Mouse (Mus musculus): ENCODE measurements around the gene Abhd16b.
"Not testable (repeated sequence)": the region's sequence is repeated elsewhere in the genome, so short reads cannot be mapped to it uniquely, and the experiment has no call there.

The Abhd16b gene

DNA sequence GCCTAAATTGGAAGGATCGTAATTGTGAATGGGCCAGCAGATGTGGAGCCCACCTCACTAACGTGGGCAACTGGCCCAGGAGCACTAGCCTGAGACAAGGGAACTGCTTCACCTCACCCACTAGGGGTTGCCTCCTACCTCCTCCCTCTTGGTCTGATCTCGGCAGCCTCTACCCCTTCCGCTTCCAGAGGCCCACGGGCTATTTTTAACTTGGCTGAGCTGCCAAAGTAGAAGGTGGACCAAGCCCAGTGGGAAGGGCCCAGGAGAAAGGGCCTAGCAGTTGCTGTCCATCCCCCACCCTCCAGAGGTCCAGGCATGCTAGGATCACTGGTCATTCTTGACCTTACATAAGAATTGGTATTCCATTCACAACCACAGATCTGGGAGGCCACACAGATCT lies 21.8 kb upstream of the Abhd16b start:
- Histone ChIP-seq H3K27me3 (ENCODE audit: control insufficient read depth, insufficient read depth, low read length, poor library complexity, severe bottlenecking) (no peaks in the 10 kb centered on the region), H3K36me3 (ENCODE audit: control insufficient read depth, insufficient read depth, low read length, poor library complexity, severe bottlenecking) (no peaks in the 10 kb centered on the region)
- DNase-seq (ENCODE audit: low read depth, low spot score), result no peak

DNA sequence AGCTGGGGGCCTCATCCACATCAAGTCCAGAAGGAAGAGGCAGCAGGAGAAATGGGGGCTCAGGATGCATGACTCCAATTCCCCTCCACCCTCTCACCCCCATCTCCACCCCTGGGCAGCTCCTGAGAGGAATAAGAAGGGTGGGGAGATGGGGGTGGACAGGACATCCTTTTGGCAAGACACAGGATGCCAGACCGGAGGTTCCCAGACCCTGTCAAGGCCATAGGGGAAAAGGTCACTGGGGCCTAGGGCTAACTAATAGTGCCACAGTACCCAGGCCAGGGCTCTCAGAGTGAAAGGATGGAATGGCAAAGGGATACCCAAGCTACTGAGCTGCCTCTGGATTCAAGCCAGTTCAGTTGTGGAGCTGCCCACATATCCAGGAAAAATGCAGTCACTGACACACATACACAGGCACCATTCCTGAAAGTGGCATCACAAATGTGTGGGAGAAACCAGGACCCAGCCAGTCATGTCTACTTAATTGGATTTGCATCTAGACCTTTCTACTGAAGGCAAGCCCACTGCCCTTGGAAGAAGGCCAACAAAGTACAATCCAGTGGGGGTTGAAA lies 20.7 kb upstream of the Abhd16b start:
- H3K36me3 ChIP-seq (ENCODE audit: control insufficient read depth, insufficient read depth, low read length, poor library complexity, severe bottlenecking), result no peaks in the 10 kb centered on the region

DNA sequence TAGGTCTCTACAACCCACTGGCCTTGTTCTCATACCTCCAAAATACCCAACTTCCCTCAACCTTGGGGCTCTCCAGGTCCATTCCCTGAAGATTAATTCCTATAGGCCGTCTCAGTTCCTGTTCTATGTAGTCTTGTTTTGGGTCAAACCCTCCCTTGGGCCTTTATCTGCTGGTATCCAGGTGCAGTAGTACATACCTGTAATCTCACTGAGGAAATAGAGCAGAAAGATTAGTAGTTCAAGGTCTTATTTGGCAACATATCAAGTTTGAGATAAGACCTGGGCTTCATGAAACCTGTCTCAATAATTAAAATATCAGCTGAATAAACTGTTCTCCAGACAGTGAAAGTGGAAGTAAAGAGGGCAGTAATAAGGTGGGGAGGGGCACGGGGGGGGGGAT lies 9.9 kb upstream of the Abhd16b start:
- no peak for DNase-seq (ENCODE audit: low read depth, low spot score)
- Histone ChIP-seq H3K36me3 (ENCODE audit: control insufficient read depth, insufficient read depth, low read length, poor library complexity, severe bottlenecking) (no peaks in the 10 kb centered on the region), H3K27me3 (ENCODE audit: control insufficient read depth, insufficient read depth, low read length, poor library complexity, severe bottlenecking) (no peaks in the 10 kb centered on the region)

More for the DNA sequence above, 20.7 kb upstream of the Abhd16b start:
- no peaks in the 10 kb centered on the region for H3K27me3 ChIP-seq (ENCODE audit: control insufficient read depth, insufficient read depth, low read length, poor library complexity, severe bottlenecking)
- DNase-seq (ENCODE audit: low read depth, low spot score), result no peak

DNA sequence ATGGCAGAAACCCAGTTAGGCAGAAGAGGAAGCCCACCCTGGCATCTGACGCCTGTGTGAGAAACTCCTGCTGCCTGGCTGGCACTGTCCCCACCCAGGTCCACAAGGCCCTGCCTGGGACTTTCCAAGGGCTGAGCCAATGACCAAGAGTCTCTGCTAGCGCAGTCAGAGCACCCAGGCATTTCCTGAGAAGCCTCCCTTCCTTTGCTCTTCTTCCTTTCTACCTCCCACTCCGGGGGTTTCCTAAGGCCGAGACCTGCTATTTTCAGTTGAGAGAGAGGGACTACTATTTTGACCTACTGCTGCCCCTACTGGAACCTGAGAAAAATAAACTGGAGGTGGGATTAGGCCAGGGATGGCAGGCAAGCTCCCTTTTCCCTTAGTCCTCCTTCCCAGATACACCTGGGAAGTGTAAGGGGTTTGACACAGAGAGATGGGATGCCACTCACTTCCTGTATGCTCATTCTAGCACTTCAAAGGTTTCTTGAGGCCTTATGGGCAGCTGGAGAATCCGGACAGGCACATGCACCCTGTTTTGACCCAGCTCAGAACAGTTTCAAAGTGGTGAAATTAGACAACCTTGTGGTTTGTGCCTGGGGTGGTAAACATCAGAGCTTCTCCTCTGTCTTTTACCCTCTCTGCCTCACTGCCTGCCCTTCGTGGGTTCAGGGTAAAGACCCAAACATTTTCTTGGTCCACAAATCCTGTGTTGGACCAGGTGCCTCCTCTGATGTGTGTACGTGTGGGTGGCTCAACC lies 9.3 kb upstream of the Abhd16b start:
- no peaks in the 10 kb centered on the region for H3K36me3 ChIP-seq (ENCODE audit: control insufficient read depth, insufficient read depth, low read length, poor library complexity, severe bottlenecking)
- DNase-seq (ENCODE audit: low read depth, low spot score), result peak; percentile 81
- no peaks in the 10 kb centered on the region for H3K27me3 ChIP-seq (ENCODE audit: control insufficient read depth, insufficient read depth, low read length, poor library complexity, severe bottlenecking)

DNA sequence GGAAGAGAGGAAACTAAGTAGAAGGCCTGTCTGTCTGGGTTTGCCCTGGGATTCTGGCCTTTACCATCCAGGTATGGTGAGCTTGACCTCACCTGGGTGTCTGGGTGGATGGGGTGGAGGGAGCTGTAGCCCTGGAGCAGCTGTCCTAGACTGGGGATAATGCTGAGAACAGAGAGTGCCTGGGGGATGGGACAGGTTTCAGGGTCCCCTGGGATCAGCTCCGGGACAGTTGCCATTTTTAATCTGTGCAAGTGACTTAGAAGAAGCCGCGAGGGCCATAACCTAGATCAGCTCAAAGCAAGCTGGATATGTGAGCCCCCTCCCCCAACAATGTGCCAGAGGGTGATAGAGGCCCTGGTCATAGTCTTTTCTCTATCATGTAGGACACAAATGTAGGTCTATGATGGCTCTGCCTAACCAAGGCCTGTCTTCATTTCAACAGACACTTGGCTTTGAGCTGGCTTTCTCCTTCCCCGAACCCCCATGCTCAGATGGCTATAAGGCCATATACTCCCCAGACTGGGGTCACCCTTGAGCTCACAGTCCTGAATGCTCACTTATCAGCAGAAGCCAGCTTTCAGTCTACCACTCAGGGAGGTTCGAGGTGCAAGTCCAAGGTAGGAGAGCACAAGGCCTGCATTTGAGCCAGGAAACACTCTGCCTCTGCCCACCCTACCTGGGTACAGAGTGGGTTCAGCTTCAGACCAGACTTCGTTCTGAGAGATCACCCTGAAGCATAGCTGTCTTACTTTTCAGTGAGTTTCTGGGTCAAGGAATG lies 8.4 kb upstream of the Abhd16b start:
- DNase-seq (ENCODE audit: low read depth, low spot score), result no peak
- no peaks in the 10 kb centered on the region for H3K36me3 ChIP-seq (ENCODE audit: control insufficient read depth, insufficient read depth, low read length, poor library complexity, severe bottlenecking)
- no peaks in the 10 kb centered on the region for H3K27me3 ChIP-seq (ENCODE audit: control insufficient read depth, insufficient read depth, low read length, poor library complexity, severe bottlenecking)

DNA sequence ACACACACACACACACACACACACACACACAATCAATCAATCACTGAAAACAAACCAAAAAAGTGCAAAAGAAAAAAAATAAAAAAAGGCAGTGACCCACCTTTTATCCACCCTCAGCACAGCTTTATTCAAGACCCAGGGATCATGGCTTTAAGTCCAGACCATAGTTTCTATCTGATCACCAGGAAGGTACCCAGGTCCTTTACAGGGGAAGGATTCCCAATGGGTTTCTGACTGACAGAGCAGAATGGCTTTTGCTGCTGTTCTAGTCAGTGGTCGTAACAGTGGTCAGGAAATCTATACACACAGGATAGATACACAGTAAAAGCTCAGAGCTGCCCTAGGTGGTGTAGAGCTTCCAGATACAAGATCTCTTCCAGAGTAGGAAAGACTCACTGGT lies 7.3 kb upstream of the Abhd16b start:
- DNase-seq (ENCODE audit: low read depth, low spot score), result no peak
- Histone ChIP-seq H3K36me3 (ENCODE audit: control insufficient read depth, insufficient read depth, low read length, poor library complexity, severe bottlenecking) (no peaks in the 10 kb centered on the region), H3K27me3 (ENCODE audit: control insufficient read depth, insufficient read depth, low read length, poor library complexity, severe bottlenecking) (no peaks in the 10 kb centered on the region)

DNA sequence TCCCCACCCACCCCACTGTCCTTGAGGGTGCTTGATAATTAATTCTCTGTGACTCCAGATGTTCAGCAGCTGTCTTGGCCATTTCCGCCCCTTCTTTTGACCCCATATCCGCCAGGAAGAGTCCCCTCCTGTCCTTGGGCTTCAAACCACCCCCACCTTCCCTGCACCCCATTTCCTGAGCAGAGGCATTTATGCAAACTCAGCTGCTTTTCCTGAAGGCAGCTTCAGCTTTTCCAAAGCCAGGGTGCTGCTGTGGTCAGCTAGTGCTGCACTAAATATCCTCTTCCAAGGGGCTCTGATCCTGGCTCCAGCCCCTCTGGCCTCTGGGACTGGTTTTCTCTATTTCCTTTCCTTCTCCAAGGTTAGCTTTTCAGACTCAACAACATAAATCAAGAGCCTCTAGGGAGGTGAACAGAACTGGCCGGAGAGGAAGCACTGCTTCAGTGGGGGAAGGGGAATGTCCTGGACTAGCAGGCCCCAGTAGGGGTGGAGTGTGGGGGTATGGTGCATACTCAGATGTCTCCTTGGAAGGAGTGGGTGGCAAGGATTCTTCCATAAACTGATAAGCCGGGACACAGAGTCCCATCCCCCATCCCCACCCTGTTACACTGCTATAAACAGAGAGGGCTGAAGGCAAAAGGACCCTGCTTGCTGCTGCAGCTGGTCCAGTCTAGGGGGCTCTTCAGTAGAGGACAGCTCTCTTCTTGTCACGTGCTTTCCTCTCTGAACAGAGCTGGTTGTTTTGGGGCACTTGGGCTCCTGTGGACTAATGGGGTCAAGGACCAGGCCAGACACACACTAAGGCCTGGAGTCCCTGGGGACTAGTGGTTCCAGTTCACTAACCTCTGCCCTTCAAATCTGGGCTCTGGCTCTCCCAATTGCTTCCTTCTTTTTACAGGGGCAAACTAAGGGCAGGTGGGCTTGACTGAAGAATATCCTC lies 5.4 kb upstream of the Abhd16b start:
- Histone ChIP-seq H3K27me3 (ENCODE audit: control insufficient read depth, insufficient read depth, low read length, poor library complexity, severe bottlenecking) (no peaks in the 10 kb centered on the region), H3K36me3 (ENCODE audit: control insufficient read depth, insufficient read depth, low read length, poor library complexity, severe bottlenecking) (no peaks in the 10 kb centered on the region)
- DNase-seq (ENCODE audit: low read depth, low spot score), result no peak

DNA sequence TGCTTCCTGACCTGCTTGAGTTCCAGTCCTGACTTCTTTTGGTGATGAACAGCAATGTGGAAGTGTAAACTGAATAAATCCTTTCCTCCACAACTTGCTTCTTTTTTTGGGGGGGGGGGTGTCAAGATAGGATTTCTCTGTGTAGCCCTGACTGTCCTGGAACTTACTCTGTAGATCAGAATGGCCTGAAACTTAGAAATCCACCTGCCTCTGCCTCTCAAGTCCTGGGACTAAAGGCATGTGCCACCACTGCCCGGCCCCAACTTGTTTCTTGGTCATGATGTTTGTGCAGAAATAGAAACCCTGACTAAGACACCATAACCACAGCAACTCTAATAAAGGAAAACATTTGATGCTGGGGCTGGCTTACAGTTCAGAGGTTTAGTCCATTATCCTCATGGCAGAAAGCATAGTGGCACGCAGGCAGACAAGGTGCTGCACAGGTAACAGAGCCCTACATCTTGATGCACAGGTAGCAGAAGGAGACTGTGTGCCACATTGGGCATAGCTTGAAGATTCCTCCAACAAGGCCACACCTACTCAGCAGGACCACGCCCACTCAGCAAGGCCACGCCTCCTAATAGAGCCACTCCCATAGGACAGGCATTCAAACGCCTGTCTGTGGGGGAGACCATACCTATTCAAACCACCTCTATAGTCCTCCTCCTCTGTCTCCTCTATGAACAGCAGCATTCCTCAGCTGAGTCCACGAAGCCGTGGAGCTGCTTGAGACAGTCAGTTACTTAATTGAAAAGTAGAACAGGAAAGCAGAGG lies 1.4 kb upstream of the Abhd16b start:
- DNase-seq (ENCODE audit: low read depth, low spot score), result peak; percentile 86
- Histone ChIP-seq H3K36me3 (ENCODE audit: control insufficient read depth, insufficient read depth, low read length, poor library complexity, severe bottlenecking) (no peaks in the 10 kb centered on the region), H3K27me3 (ENCODE audit: control insufficient read depth, insufficient read depth, low read length, poor library complexity, severe bottlenecking) (no peaks in the 10 kb centered on the region)

DNA sequence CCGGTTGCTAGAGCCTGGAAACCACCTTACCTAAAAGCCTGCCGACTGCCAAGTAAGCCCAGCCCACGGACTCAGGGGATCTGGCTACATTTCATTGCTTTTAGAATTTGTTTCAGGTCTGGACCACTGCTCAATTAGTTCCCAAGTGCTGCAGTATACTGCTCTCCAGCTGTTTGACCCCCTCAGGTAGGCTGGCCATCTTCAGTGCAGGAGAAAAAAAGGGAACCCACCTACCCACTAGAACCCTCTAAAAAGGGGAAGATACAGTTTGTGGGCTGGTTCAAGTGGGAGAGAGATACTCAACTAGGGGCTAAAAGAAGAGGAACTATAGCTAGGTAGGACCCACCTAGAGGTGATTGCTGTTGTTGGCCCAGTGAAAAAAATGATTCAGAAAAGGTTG lies 800 bp upstream of the Abhd16b start:
- H3K27me3 ChIP-seq (ENCODE audit: control insufficient read depth, insufficient read depth, low read length, poor library complexity, severe bottlenecking), result no peaks in the 10 kb centered on the region
- no peaks in the 10 kb centered on the region for H3K36me3 ChIP-seq (ENCODE audit: control insufficient read depth, insufficient read depth, low read length, poor library complexity, severe bottlenecking)
- DNase-seq (ENCODE audit: low read depth, low spot score), result peak; percentile 66

DNA sequence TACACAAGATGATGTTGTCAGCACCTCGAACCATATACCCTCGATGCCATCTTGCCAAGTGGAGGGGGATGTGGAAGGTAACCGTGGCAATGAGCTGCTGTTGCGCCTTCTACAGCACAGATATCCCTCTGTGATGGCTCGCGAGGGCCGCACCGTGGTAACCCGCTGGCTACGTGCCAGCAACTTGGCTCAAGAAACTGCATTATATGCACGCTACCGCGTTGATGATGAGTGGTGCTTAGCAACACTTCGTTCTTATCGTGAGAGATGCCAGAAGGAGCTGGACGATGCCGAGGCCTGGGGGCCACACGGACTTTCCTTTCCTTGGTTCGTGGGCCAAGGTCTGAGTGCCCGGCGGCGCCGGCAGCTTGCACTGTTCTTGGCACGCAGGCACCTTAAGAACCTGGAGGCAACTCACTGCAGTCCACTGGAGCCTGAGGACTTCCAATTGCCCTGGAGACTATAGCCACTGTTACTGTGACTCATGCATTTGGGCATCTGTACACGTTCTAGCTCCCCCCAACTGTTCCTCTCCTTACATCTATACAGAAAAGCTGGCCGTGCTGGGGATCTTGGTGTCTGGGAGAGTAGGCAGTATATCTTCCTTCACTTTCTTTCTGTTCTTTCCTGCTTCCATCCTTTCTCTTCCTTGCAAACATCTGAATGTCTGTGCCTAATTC lies 1.4 kb downstream of the Abhd16b start:
- Histone ChIP-seq H3K36me3 (ENCODE audit: control insufficient read depth, insufficient read depth, low read length, poor library complexity, severe bottlenecking) (no peaks in the 10 kb centered on the region), H3K27me3 (ENCODE audit: control insufficient read depth, insufficient read depth, low read length, poor library complexity, severe bottlenecking) (no peaks in the 10 kb centered on the region)
- no peak for DNase-seq (ENCODE audit: low read depth, low spot score)

DNA sequence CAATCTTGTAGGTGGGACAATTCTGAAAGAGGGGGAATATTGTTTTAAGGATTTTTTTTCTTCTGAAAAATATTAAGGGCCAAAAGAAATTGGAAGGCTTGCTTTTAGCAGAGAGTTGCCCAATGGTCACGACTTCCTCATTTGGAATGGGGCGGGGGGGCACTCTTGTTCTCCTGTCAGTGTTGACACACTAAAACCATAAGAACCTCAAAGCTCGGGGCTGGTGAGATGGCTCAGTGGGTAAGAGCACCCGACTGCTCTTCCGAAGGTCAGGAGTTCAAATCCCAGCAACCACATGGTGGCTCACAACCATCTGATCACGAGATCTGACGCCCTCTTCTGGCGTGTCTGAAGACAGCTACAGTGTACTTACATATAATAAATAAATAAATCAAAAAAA lies 2.8 kb downstream of the Abhd16b start:
- not testable (repeated sequence) for H3K36me3 ChIP-seq (ENCODE audit: control insufficient read depth, insufficient read depth, low read length, poor library complexity, severe bottlenecking); H3K27me3 ChIP-seq (ENCODE audit: control insufficient read depth, insufficient read depth, low read length, poor library complexity, severe bottlenecking)
- peak; percentile 66 for DNase-seq (ENCODE audit: low read depth, low spot score)

DNA sequence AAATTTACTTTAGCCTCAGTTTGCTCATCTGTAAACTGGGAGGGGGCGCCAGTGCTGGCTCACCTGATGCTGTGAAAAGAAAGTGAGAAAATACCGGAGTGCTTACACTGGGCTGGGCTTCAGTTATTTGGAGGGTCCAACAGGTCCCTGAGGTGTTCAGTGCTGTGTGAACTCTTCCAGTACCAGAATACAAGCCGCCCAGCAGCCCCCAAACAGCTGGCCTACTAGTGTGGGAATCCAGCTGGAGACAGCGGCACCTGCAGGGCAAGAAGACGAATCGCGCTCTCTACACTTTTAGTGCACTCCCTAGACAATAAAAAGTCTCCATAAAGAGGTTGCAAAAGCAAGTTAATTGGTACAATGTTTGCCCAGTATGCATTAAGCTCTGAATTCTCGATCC lies 3.3 kb downstream of the Abhd16b start:
- Histone ChIP-seq H3K27me3 (ENCODE audit: control insufficient read depth, insufficient read depth, low read length, poor library complexity, severe bottlenecking) (no peaks in the 10 kb centered on the region), H3K36me3 (ENCODE audit: control insufficient read depth, insufficient read depth, low read length, poor library complexity, severe bottlenecking) (no peaks in the 10 kb centered on the region)
- DNase-seq (ENCODE audit: low read depth, low spot score), result peak; percentile 79

DNA sequence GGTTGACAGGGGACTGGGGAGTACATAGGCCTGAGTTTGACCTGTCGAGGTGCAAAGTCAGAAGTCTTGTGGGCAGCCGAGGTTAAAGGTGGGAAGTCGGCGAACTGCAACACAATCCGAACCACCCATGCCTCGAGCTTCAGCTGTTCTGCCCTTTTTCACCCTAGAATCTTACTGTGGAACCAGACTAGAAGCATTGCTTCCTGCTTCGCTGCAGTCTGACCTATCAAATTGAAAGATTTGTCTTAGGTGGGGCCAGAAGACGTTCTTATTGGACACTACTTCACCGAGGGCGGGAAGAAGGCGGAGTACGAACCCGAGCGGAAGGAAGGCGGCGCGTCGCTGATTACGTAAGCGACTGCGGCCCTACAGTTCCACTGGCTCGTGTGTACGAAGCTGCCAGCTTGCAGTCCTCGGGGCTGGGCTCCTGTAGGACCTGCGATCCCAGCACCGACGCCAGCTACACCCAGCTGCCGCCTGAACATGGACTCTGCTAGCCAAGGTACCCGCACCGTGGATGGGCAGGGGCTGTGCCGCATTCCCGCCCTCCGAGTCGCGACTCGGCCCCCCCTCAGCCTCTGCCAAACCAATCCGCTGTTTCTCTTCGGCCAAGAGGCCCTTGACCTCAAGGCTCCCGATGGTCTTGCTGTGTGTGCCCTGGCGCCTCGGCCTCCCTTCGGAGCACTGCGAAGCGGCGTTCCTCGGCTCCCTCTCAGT lies 4.0 kb downstream of the Abhd16b start, which contains the start of gene Tpd52l2:
Tpd52l2 (plus strand) TSS at position 312 of the 717 bp plus-strand sequence.
- peaks cover 2% of the 10 kb centered on the region; the same call in 1 of the 2 replicates for H3K36me3 ChIP-seq (ENCODE audit: control insufficient read depth, insufficient read depth, low read length, poor library complexity, severe bottlenecking)
- DNase-seq (ENCODE audit: low read depth, low spot score), result peak; percentile 97
- no peaks in the 10 kb centered on the region for H3K27me3 ChIP-seq (ENCODE audit: control insufficient read depth, insufficient read depth, low read length, poor library complexity, severe bottlenecking)
